Mouse (Mus musculus) spleen, postnatal 10 days (tissue): ENCODE data around the gene Idnk.

Source experiments
- DNase-seq, 2 experiments: peaks; one replicate each; pipeline ENCODE4 v3.0.0; 2021 to 2022; ENCODE audit warnings: low spot score in 2 of 2

Idnk gene

GRCm38 (mm10) chr13:58157447-58158098 is at the start of gene Idnk:
Gene Idnk, plus strand, starts transcription at chr13:58157649.
- DNase-seq, result peak; percentile 85 to 91

- DNase-seq, result no peak
Observed at GRCm38 (mm10) chr13:58111306-58111705, 46.1 kb upstream of the Idnk start.

- DNase-seq, result no peak
Observed at GRCm38 (mm10) chr13:58112191-58112590, 45.3 kb upstream of the Idnk start.

GRCm38 (mm10) chr13:58112601-58113041 is 44.8 kb upstream of the Idnk start:
- DNase-seq, result no peak

GRCm38 (mm10) chr13:58113061-58113900 is 44.2 kb upstream of the Idnk start, which contains the start of gene Klhl3:
Gene Klhl3, minus strand, starts transcription at chr13:58113592.
- peak; percentile 13 to 71 for DNase-seq

GRCm38 (mm10) chr13:58115227-58115626 is 42.2 kb upstream of the Idnk start:
- DNase-seq, result no peak

- DNase-seq, result no peak
Observed at GRCm38 (mm10) chr13:58116801-58117200, 40.6 kb upstream of the Idnk start.

- DNase-seq, result peak; percentile 40 to 75
Observed at GRCm38 (mm10) chr13:58117318-58118017, 40.0 kb upstream of the Idnk start.

GRCm38 (mm10) chr13:58122786-58123297 is 34.6 kb upstream of the Idnk start:
- DNase-seq, result no peak

GRCm38 (mm10) chr13:58123381-58123780 is 34.1 kb upstream of the Idnk start:
- DNase-seq, result no peak

- DNase-seq, result no peak
Observed at GRCm38 (mm10) chr13:58124278-58124677, 33.2 kb upstream of the Idnk start.

GRCm38 (mm10) chr13:58124989-58125388 is 32.5 kb upstream of the Idnk start:
- DNase-seq, result no peak

GRCm38 (mm10) chr13:58126126-58126525 is 31.3 kb upstream of the Idnk start:
- peak; percentile 47 to 65 for DNase-seq

GRCm38 (mm10) chr13:58126862-58127765 is 30.3 kb upstream of the Idnk start:
- peak in 1 of 2 experiments; percentile 49 for DNase-seq

GRCm38 (mm10) chr13:58127766-58128361 is 29.6 kb upstream of the Idnk start:
- DNase-seq, result peak; percentile 72 to 90

- peak; percentile 97 to 99 for DNase-seq
Observed at GRCm38 (mm10) chr13:58128396-58128767, 29.1 kb upstream of the Idnk start, which contains the start of gene Hnrnpa0. Gene Hnrnpa0, minus strand, starts transcription at chr13:58128556.

- DNase-seq, result peak; percentile 93 to 95
Observed at GRCm38 (mm10) chr13:58128768-58129671, 28.4 kb upstream of the Idnk start.

- peak; percentile 27 to 29 for DNase-seq
Observed at GRCm38 (mm10) chr13:58129687-58130246, 27.7 kb upstream of the Idnk start.

- peak in 1 of 2 experiments; percentile 48 for DNase-seq
Observed at GRCm38 (mm10) chr13:58131692-58132091, 25.8 kb upstream of the Idnk start.
